Mouse (Mus musculus): ENCODE results near the gene Ppp1r3e.
A peak's percentile ranks its signal among the peaks of the same experiment; 100 is the strongest.

The Ppp1r3e gene

GRCm38 (mm10) chr14:54883154-54884021 lies 6.0 kb upstream of the Ppp1r3e start, which contains the start of the genes Bcl2l2 and Gm20521:
TSS of gene Bcl2l2 (plus strand) at chr14:54883377.
TSS of gene Gm20521 (plus strand) at chr14:54883441.
- DNase-seq (ENCODE audit: low read depth, low spot score): peak; percentile 82

GRCm38 (mm10) chr14:54876539-54877047 lies 757 bp downstream of the Ppp1r3e start:
- DNase-seq (ENCODE audit: low read depth, low spot score): peak; percentile 80

DNA sequence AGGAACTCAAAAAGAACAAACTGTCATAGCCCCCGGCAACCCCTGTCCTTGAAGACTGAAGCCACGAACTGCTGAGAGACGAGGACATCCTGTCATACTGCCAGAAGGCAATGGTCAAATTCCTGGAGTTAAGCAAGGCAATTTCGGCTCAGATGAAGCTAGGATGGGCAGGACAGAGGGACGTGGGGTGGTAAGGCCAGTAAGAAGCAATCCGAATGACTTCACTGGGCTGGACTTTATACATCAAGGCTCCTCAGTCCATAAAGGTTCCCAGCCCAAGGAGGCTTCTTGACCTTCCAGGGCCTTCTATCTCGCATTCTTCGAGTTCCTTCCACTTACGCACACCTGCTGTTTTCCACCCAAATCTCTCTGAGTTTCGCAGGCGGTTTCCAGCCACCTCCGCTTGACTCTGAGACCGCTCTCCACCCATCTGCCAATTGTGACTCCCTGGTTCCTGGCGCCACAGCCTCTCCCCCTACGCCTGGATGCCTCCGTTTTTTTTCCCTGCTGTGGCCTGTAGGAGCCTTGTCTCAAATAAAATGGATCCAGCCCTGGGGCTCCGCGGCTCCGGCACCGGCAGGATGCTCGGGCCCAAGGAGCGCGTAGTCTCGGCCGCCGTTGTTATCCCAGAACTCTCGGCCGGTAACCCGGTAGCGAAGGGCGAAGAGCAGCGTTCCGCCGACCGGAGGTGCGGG lies 1.4 kb downstream of the Ppp1r3e start:
- no peak for DNase-seq (ENCODE audit: low read depth, low spot score)

- DNase-seq (ENCODE audit: low read depth, low spot score): no peak
Measured at GRCm38 (mm10) chr14:54874165-54874564, 3.2 kb downstream of the Ppp1r3e start.

GRCm38 (mm10) chr14:54870861-54871260 lies 6.5 kb downstream of the Ppp1r3e start, which contains the start of gene Homez:
TSS of gene Homez (minus strand) at chr14:54870961.
- DNase-seq (ENCODE audit: low read depth, low spot score): no peak

DNA sequence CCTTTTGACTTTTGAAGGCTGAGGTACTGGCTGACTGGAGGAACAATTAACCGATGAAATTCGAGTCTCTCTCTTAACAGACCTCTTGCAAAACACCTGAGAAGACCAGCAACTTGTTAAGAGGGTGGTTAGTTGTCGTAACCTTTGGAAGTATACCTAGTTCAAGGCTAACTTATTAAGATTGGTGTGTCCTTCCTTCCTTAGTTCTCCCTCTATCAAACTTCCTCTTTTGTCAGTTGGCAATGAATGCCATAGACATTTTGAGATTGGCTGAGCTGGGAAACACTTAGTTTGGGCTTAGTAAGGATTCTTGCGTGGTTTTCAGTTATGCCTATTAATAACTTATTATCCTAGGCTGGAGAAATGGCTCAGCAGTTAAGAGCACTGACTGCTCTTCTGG lies 9.3 kb downstream of the Ppp1r3e start:
- DNase-seq (ENCODE audit: low read depth, low spot score): no peak

GRCm38 (mm10) chr14:54866936-54867335 lies 10.4 kb downstream of the Ppp1r3e start:
- DNase-seq (ENCODE audit: low read depth, low spot score): no peak

DNA sequence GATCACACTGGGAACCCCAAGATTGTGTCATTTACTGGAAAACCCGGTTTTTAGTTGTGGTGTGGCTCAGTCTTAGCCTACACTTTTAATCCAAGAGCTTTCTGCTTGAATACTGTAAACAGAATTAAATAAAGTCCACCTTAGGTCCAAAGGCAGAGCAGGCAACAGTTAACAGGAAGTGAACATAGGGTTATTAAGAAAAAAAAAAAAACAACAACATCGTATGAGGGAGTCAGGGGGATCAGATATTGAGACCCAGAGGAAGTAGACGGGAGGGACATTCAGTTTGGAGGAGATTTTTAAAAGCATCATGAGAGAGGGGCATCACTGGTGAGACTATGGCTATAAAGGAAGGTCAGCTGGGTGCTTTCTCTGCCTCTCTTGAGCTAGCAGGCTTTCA lies 11.1 kb downstream of the Ppp1r3e start:
- DNase-seq (ENCODE audit: low read depth, low spot score): no peak

DNA sequence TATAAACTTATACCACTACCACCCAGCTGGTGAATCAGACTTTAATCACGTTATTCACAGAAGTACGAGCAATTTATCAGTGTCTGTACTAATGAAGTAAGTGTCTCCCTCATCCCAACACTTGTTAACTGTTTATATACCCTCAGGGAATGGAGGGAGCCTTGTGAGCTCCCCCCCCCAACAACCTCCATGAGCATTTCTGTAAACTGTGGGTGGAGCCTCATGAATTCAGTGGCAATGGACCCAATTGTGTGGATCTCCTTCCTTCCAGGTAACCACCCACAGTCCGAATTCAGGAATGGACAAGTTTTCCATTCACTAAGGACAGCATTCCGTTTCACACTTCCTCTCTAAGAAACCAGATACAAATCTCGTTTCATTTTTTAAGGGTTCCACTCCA lies 11.7 kb downstream of the Ppp1r3e start:
- no peak for DNase-seq (ENCODE audit: low read depth, low spot score)

DNA sequence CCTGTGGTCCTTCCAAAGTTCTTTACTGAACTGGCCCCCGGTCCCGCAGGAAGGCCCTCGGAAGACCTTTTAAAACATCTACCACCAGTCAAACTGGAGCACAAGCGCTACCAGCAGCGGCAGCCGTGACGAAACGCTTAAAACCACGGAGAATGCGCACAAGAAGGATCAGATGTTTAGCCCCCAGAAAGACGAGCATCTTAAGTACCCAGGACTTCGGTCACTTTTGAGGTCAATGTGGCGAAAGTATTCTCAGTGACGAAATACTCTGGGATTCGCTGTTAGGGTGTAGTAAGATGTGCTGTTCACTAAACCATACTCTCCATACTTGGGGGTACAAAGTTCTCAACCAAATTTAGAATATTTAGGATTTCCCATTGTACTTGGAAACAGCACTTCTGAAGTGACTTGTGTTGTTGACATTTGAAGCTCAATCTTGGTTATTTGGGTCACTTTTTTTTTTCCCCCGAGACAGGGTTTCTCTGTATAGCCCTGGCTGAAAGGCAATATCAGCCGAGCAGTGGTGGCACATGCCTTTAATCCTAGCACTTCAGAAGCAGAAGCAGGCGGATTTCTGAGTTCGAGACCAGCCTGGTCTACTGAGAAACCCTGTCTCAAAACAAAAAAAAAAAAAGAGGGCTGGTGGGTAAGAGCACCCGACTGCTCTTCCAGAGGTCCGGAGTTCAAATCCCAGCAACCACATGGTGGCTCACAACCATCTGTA lies 12.9 kb downstream of the Ppp1r3e start:
- no peak for DNase-seq (ENCODE audit: low read depth, low spot score)

DNA sequence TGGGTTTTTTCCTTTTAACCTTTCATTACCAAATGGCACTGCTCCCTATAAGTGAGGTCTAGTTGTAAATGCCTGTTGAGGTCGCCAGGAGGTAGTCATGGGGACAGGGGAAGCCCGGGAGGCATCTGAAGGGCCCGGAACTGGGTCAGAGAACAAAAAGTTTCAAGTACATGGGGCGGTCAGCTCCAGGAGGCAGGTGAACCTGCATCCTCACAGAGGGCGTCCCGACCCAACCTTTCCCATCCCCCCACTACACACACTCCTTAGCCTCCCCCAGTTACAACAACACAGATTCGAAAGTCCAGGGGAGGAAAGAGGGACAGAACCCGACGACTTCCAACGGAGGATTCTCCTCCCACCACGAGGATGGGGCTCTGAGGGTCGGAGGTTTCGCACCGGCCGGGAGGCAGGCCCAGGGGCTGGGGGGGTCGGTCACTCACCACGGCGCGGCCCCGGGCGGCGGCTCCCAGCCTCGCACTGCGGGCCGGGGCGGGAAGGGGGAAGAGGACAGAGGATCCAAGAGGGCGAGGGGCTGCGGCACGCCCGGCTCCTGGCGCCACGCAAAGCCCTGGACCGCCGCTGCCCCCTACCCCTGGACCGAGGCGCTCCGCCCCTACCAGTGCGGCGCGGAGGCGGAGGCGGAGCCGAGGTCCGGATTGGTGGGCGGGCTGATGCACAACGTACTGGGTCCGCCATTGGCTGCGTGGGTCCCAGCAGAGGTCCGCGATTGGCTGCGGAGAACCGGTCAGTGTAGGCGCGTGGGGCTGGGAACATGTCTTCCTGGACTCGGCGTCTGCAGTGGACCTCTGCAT lies 13.6 kb downstream of the Ppp1r3e start:
- DNase-seq (ENCODE audit: low read depth, low spot score): peak; percentile 91

DNA sequence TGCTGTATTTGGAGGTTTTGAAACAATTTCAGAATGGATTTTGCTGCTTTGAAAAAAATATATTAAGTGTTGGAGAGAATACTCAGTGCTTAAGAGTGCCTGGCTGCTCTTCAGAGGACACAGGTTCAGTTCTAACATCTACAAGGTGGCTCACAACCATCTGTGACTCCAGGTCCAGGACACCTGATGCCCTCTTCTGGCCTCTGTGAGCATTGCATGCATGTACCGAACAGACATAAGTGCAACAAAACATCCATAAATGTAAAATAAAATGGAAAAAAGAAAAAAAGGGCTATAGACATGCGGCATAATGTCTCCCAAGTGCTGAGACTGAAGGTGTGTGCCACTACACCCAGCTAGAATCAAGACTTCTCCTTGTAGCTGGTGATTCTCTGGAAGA lies 16.8 kb downstream of the Ppp1r3e start:
- DNase-seq (ENCODE audit: low read depth, low spot score): no peak

GRCm38 (mm10) chr14:54857891-54858290 lies 19.5 kb downstream of the Ppp1r3e start:
- DNase-seq (ENCODE audit: low read depth, low spot score): no peak

- DNase-seq (ENCODE audit: low read depth, low spot score): no peak
Measured at GRCm38 (mm10) chr14:54856703-54857102, 20.6 kb downstream of the Ppp1r3e start.

DNA sequence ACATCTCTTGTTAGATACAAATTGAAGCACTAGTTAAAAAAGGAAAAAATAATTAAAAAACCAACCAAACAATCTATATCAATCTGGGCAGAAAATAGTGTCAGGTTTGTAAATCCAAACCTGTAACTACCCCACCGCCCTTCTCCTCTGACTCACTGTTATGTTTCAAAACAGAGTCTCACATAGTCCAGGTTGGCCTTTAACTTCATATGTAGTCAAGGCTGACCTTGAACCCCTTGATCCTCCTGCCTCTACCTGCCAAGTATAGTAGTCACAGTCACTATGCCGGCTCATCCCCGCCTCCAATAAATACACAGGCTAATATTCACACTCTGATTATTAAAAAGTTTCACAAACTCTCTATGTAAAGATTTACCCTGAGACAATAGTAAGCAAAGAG lies 21.6 kb downstream of the Ppp1r3e start:
- no peak for DNase-seq (ENCODE audit: low read depth, low spot score)

GRCm38 (mm10) chr14:54843461-54843860 lies 33.9 kb downstream of the Ppp1r3e start:
- DNase-seq (ENCODE audit: low read depth, low spot score): peak; percentile 41

- DNase-seq (ENCODE audit: low read depth, low spot score): no peak
Measured at GRCm38 (mm10) chr14:54823716-54824115, 53.6 kb downstream of the Ppp1r3e start.
